Mouse (Mus musculus) lung, postnatal 10 days (tissue): ENCODE results near the gene Vmn1r124.
"Not testable (repeated sequence)": the region's sequence is repeated elsewhere in the genome, so short reads cannot be mapped to it uniquely, and the experiment has no call there.

ENCODE experiments used
- DNase-seq: peaks from one replicate; pipeline ENCODE4 v3.0.0; 2021

Vmn1r124 gene

DNA sequence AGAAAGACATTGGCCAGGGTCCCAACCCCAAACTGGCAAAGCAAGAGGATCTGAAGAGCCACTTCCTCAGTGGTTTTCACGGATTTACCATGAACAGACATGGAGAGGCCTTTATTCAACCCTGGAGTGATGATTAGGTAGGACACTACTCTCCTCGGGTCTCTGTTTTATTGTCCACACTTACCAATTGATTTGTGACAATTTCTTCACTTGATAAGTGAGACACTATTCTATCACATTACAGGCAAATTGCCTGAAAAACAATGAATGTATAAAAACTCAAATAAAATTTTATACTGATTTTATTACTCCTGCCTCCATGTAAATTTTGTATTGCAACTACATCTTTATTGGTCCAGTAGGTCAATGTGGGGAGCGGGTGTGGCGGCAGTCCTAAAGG lies at the start of gene Vmn1r124:
TSS of gene Vmn1r124 (minus strand) at position 101 of the 400 bp plus-strand sequence.
- not testable (repeated sequence) for DNase-seq

DNA sequence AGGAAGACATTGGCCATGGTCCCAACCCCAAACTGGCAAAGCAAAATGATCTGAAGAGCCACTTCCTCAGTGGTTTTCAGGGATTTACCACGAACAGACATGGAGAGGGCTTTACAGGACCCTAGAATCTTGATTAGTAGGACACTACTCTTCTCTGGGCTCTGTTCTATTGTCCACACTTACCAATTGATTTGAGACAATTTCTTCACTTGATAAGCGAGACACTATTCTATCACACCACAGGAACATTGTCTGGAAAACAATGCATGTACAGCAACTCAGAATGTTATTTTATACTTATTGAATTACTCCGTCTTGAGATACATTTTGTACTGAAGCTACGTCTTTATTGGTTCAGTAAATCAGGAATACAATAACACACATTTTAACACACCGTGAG lies 41.0 kb upstream of the Vmn1r124 start, which contains the start of gene Vmn1r126:
TSS of gene Vmn1r126 (minus strand) at position 101 of the 400 bp plus-strand sequence.
- DNase-seq: not testable (repeated sequence)

DNA sequence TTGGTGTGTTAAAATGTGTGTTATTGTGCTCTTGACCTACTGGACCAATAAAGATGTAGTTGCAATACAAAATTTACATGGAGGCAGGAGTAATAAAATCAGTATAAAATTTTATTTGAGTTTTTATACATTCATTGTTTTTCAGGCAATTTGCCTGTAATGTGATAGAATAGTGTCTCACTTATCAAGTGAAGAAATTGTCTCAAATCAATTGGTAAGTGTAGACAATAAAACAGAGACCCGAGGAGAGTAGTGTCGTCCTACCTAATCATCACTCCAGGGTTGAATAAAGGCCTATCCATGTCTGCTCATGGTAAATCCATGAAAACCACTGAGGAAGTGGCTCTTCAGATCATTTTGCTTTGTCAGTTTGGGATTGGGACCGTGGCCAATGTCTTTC lies 11.5 kb upstream of the Vmn1r124 start, which contains the start of gene Vmn1r125:
TSS of gene Vmn1r125 (plus strand) at position 301 of the 400 bp plus-strand sequence.
- DNase-seq: not testable (repeated sequence)
